Mouse (Mus musculus): ENCODE data around the gene Arhgef28. TPM values are rescaled to one million over a fixed set of nuclear protein-coding genes. Genes with fewer than 3 reads are reported as not detected.
"Not testable (repeated sequence)": the region's sequence is repeated elsewhere in the genome, so short reads cannot be mapped to it uniquely, and the experiment has no call there.

Gene Arhgef28
- total RNA-seq, 2 experiments from 2014 or later = 6.1 to 8.8 TPM

GRCm38 (mm10) chr13:98025706-98026504 is 180.3 kb downstream of the Arhgef28 start:
- intact Hi-C loops (cut with DNase I) = no loop called here
- DNase-seq = peak; percentile 52 to 60

- DNase-seq = peak in 1 of 2 experiments; percentile 20
- intact Hi-C loops (cut with DNase I) = no loop called here
Measured at GRCm38 (mm10) chr13:98025162-98025561, 181.1 kb downstream of the Arhgef28 start.

GRCm38 (mm10) chr13:98024680-98025079 is 181.6 kb downstream of the Arhgef28 start:
- no peak for DNase-seq
- intact Hi-C loops (cut with DNase I) = no loop called here

- intact Hi-C loops (cut with DNase I) = no loop called here
- DNase-seq = no peak
Measured at GRCm38 (mm10) chr13:98021906-98022305, 184.3 kb downstream of the Arhgef28 start.

- DNase-seq = not testable (repeated sequence)
Measured at GRCm38 (mm10) chr13:98018837-98019236, 187.4 kb downstream of the Arhgef28 start.

GRCm38 (mm10) chr13:98016923-98017588 is 189.2 kb downstream of the Arhgef28 start:
- intact Hi-C loops (cut with DNase I) = no loop called here
- peak in 1 of 2 experiments; percentile 24 for DNase-seq

More at GRCm38 (mm10) chr13:98018837-98019236, 187.4 kb downstream of the Arhgef28 start:
- intact Hi-C loops (cut with DNase I) = not testable (repeated sequence)

- peak in 1 of 2 experiments; percentile 18 for DNase-seq
Measured at GRCm38 (mm10) chr13:98015981-98016922, 190.0 kb downstream of the Arhgef28 start.

GRCm38 (mm10) chr13:98014892-98015291 is 191.3 kb downstream of the Arhgef28 start:
- DNase-seq = no peak

More at GRCm38 (mm10) chr13:98015981-98016922, 190.0 kb downstream of the Arhgef28 start:
- intact Hi-C loops (cut with DNase I) = no loop called here

GRCm38 (mm10) chr13:98013715-98014114 is 192.5 kb downstream of the Arhgef28 start:
- DNase-seq = no peak
- intact Hi-C loops (cut with DNase I) = no loop called here

More at GRCm38 (mm10) chr13:98014892-98015291, 191.3 kb downstream of the Arhgef28 start:
- intact Hi-C loops (cut with DNase I) = no loop called here

- intact Hi-C loops (cut with DNase I) = no loop called here
- no peak for DNase-seq
Measured at GRCm38 (mm10) chr13:98011931-98012341, 194.3 kb downstream of the Arhgef28 start.

GRCm38 (mm10) chr13:98009070-98009469 is 197.2 kb downstream of the Arhgef28 start:
- intact Hi-C loops (cut with DNase I) = no loop called here
- no peak for DNase-seq

GRCm38 (mm10) chr13:98008588-98008987 is 197.7 kb downstream of the Arhgef28 start:
- peak; percentile 71 to 73 for DNase-seq
- intact Hi-C loops (cut with DNase I) = no loop called here

- no peak for DNase-seq
- intact Hi-C loops (cut with DNase I) = no loop called here
Measured at GRCm38 (mm10) chr13:98005611-98006218, 200.5 kb downstream of the Arhgef28 start.

- DNase-seq = no peak
- intact Hi-C loops (cut with DNase I) = no loop called here
Measured at GRCm38 (mm10) chr13:98004647-98005414, 201.4 kb downstream of the Arhgef28 start.

- DNase-seq = no peak
- intact Hi-C loops (cut with DNase I) = no loop called here
Measured at GRCm38 (mm10) chr13:98003690-98004089, 202.5 kb downstream of the Arhgef28 start.

- intact Hi-C loops (cut with DNase I) = no loop called here
- DNase-seq = no peak
Measured at GRCm38 (mm10) chr13:98002598-98002997, 203.6 kb downstream of the Arhgef28 start.

GRCm38 (mm10) chr13:98002121-98002520 is 204.1 kb downstream of the Arhgef28 start:
- intact Hi-C loops (cut with DNase I) = no loop called here
- peak; percentile 46 to 51 for DNase-seq

GRCm38 (mm10) chr13:98001719-98002118 is 204.5 kb downstream of the Arhgef28 start:
- intact Hi-C loops (cut with DNase I) = no loop called here
- no peak for DNase-seq

- DNase-seq = no peak
- intact Hi-C loops (cut with DNase I) = no loop called here
Measured at GRCm38 (mm10) chr13:98000841-98001240, 205.4 kb downstream of the Arhgef28 start.
